Mouse (Mus musculus): Measurements from ENCODE around the gene Foxk1. TPM values are rescaled to one million over a fixed set of nuclear protein-coding genes. Genes with fewer than 3 reads are reported as not detected.
A peak's percentile ranks its signal among the peaks of the same experiment; 100 is the strongest.

Gene Foxk1
- polyA plus RNA-seq, 1 experiment from 2014 or later, result 3.4 TPM

DNA sequence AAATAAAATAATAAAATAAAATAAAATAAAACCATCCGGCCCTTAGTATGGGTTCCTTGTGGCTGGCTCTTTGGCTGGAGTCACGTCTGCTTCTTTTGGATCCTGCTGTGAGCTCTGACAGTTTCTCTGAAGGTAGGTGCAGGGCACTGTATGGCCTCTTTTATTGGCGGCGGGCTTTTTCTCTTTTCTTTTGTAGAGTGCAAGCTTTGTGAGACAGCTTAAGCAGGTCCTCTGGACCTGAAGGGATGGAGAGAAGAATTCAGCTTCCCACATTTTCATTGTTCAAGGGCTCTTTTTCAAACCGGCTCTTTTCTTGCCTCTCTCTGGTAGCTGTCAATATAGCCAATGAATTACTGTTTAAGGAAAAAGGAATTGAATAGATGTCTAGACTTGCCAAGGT lies 5.4 kb upstream of the Foxk1 start:
- ATAC-seq (replicated peaks; ENCODE audit: insufficient number of reproducible peaks, low FRiP score, low TSS enrichment, low read depth) (no peak), DNase-seq (ENCODE audit: low spot score) (peak; percentile 19)
- Histone ChIP-seq H3K9me3 (replicated peaks; ENCODE audit: control insufficient read depth, low read length) (no peaks in the 10 kb centered on the region), H3K4me2 (ENCODE audit: low read depth, low read length) (no peak overlapping the region), H3K36me3 (replicated peaks; ENCODE audit: control insufficient read depth, insufficient read depth, low read depth, low read length) (no peaks in the 10 kb centered on the region), H3K27ac (replicated peaks; ENCODE audit: low read depth, low read length) (no peak overlapping the region), H3K4me1 (ENCODE audit: control insufficient read depth, insufficient read depth, low read length) (no peaks in the 10 kb centered on the region; the same call in 1 of the 2 replicates), H3K9ac (replicated peaks; ENCODE audit: low read length) (no peak overlapping the region), H3K4me3 (ENCODE audit: low read depth, low read length) (no peak overlapping the region), H3K27me3 (ENCODE audit: control insufficient read depth, insufficient read depth, low read length) (no peaks in the 10 kb centered on the region)
- WGBS, result 52% methylated on average over 5 of the region's 5 CpGs

DNA sequence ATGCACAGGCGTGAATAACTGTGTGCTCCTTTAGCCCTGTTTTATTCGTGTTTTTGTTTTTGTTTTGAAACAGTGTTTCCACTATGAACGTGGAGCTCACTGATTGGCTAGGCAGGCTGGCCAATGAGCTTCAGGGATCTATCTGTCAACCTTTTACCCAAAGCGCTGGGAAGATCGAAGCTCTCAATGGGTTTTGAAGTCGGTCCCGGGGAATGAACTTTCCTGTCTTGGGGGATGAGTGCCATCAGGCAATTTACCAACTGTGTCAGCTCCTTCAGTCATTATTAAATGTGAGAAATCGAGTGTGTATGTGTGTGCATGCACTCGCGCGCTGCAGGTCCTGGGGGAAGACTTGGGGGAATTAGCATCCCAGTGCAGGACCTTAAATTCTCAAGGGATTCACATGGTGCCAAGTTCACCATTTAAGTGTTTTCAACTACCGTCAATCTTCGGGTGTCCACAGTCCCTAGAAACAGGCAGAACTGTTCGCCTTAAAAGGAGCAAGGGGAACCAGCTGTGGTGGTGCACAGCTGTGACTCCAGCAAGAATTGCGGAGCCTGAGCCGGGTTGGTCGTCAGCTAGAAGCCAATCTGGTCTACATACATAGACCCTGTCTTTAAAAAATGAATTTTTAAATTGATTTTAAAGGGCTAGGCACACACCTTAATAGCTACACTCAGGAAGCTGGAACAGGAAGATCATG lies 965 bp upstream of the Foxk1 start:
- Histone ChIP-seq H3K4me3 (ENCODE audit: low read depth, low read length) (peak overlapping the region; percentile 98), H3K27me3 (ENCODE audit: control insufficient read depth, insufficient read depth, low read length) (no peaks in the 10 kb centered on the region), H3K4me1 (ENCODE audit: control insufficient read depth, insufficient read depth, low read length) (peaks cover 4% of the 10 kb centered on the region), H3K9ac (replicated peaks; ENCODE audit: low read length) (no peak overlapping the region; the same call in 1 of the 2 replicates), H3K9me3 (replicated peaks; ENCODE audit: control insufficient read depth, low read length) (no peaks in the 10 kb centered on the region), H3K4me2 (ENCODE audit: low read depth, low read length) (peak overlapping the region; percentile 81), H3K27ac (replicated peaks; ENCODE audit: low read depth, low read length) (no peak overlapping the region), H3K36me3 (replicated peaks; ENCODE audit: control insufficient read depth, insufficient read depth, low read depth, low read length) (no peaks in the 10 kb centered on the region)
- 25% methylated on average over 17 of the region's 17 CpGs for WGBS
- DNase-seq (ENCODE audit: low spot score), result no peak
- ATAC-seq (replicated peaks; ENCODE audit: insufficient number of reproducible peaks, low FRiP score, low TSS enrichment, low read depth), result no peak

DNA sequence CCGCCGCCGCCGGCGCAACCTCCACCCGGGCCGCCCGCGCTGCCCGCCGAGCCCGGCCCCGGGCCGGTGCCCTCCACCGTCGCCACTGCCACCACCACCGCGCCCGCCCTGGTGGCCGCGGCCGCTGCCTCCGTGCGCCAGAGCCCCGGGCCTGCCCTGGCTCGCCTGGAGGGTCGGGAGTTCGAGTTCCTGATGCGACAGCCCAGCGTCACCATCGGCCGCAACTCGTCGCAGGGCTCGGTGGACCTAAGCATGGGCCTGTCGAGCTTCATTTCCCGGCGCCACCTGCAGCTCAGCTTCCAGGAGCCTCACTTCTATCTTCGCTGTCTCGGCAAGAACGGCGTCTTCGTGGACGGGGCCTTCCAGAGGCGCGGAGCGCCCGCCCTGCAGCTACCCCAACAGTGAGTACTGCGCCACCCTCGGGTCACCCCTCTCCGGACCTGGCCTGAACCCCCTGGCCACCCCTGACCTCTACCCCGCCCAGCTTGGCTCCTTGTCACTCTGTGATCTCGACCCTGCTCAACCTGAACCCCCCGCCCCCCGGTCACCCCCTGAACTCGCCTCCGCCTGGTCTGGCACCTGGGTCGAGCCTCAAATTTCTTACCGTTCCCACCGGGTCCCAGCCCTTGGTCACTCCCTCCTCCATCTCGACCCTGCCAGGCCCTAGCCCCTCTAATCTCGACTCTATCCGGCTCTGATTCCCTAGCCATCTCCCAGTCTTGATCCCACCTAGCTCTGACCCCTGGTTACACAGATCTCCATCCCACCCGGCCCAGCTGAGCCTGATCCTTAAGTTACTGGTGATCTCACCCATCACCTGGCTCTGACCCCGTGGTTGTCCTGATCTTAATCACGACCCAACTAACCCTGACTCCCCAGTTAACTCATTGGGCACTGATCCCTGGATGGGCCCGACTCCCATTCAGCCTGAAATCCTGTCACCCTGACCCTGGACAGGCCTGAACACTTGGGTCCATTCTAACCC lies 636 bp downstream of the Foxk1 start:
- H3K4me2 ChIP-seq (ENCODE audit: low read depth, low read length), result peak overlapping the region; percentile 81
- ATAC-seq (replicated peaks; ENCODE audit: insufficient number of reproducible peaks, low FRiP score, low TSS enrichment, low read depth) (peak; percentile 36), DNase-seq (ENCODE audit: low spot score) (no peak)
- peak overlapping the region; percentile 98 for H3K4me3 ChIP-seq (ENCODE audit: low read depth, low read length)
- WGBS, result 1% methylated on average over 57 of the region's 67 CpGs
- peak overlapping the region; percentile 94 for H3K9ac ChIP-seq (replicated peaks; ENCODE audit: low read length)
- peak overlapping the region; percentile 68 for H3K27ac ChIP-seq (replicated peaks; ENCODE audit: low read depth, low read length)
- no peaks in the 10 kb centered on the region for H3K9me3 ChIP-seq (replicated peaks; ENCODE audit: control insufficient read depth, low read length)
- peaks cover 4% of the 10 kb centered on the region for H3K4me1 ChIP-seq (ENCODE audit: control insufficient read depth, insufficient read depth, low read length)
- no peaks in the 10 kb centered on the region for H3K27me3 ChIP-seq (ENCODE audit: control insufficient read depth, insufficient read depth, low read length)
- no peaks in the 10 kb centered on the region for H3K36me3 ChIP-seq (replicated peaks; ENCODE audit: control insufficient read depth, insufficient read depth, low read depth, low read length)

DNA sequence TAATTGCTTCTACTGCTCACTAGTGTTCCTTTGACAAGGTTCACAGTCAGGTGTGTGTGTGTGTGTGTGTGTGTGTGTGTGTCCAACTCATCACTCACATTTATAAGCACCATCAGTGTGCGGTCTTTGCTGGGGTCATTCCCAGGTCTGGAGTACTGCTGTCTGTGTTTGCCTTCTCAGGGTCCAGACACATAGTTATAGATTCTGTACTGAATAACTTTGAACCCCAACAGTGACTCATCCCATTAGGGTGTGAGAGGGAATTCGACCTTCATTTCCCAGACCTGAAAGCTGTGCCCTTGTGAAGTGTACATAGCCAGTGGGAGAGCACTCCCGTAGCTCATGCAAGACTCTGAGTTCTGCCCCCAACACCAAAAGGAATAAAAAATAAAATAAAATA lies 2.4 kb downstream of the Foxk1 start:
- Histone ChIP-seq H3K27ac (replicated peaks; ENCODE audit: low read depth, low read length) (no peak overlapping the region), H3K9me3 (replicated peaks; ENCODE audit: control insufficient read depth, low read length) (no peaks in the 10 kb centered on the region), H3K9ac (replicated peaks; ENCODE audit: low read length) (no peak overlapping the region; the same call in 1 of the 2 replicates), H3K4me3 (ENCODE audit: low read depth, low read length) (no peak overlapping the region), H3K36me3 (replicated peaks; ENCODE audit: control insufficient read depth, insufficient read depth, low read depth, low read length) (no peaks in the 10 kb centered on the region), H3K4me2 (ENCODE audit: low read depth, low read length) (no peak overlapping the region), H3K4me1 (ENCODE audit: control insufficient read depth, insufficient read depth, low read length) (peaks cover 4% of the 10 kb centered on the region), H3K27me3 (ENCODE audit: control insufficient read depth, insufficient read depth, low read length) (no peaks in the 10 kb centered on the region)
- WGBS, result 87% methylated on average over 3 of the region's 3 CpGs
- ATAC-seq (replicated peaks; ENCODE audit: insufficient number of reproducible peaks, low FRiP score, low TSS enrichment, low read depth) (no peak), DNase-seq (ENCODE audit: low spot score) (no peak)

DNA sequence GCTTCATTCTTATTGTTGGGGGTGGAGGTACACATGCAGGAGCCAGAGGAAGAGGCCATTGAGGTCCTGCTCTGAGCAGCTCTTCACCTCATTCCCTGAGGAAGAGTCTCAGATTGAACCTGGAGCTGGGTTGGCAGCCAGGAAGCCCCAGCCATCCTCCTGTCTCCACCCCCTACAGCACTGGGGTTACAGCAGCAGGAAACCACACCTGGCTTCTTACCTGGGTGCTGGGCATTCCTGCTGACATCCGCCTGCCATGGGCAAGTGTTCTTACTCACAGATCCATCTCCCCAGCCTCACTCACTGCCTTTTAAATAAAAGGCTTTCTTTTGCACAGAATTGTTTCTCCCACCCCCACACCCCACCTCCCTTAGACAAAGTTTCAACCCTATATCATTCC lies 3.0 kb downstream of the Foxk1 start:
- 86% methylated on average over 1 of the region's 1 CpGs for WGBS
- no peak overlapping the region for H3K4me3 ChIP-seq (ENCODE audit: low read depth, low read length)
- H3K4me1 ChIP-seq (ENCODE audit: control insufficient read depth, insufficient read depth, low read length), result peaks cover 4% of the 10 kb centered on the region
- DNase-seq (ENCODE audit: low spot score) (no peak), ATAC-seq (replicated peaks; ENCODE audit: insufficient number of reproducible peaks, low FRiP score, low TSS enrichment, low read depth) (no peak)
- no peak overlapping the region for H3K27ac ChIP-seq (replicated peaks; ENCODE audit: low read depth, low read length)
- no peak overlapping the region for H3K4me2 ChIP-seq (ENCODE audit: low read depth, low read length)
- no peaks in the 10 kb centered on the region for H3K27me3 ChIP-seq (ENCODE audit: control insufficient read depth, insufficient read depth, low read length)
- H3K9ac ChIP-seq (replicated peaks; ENCODE audit: low read length), result no peak overlapping the region
- no peaks in the 10 kb centered on the region for H3K9me3 ChIP-seq (replicated peaks; ENCODE audit: control insufficient read depth, low read length)
- H3K36me3 ChIP-seq (replicated peaks; ENCODE audit: control insufficient read depth, insufficient read depth, low read depth, low read length), result no peaks in the 10 kb centered on the region

DNA sequence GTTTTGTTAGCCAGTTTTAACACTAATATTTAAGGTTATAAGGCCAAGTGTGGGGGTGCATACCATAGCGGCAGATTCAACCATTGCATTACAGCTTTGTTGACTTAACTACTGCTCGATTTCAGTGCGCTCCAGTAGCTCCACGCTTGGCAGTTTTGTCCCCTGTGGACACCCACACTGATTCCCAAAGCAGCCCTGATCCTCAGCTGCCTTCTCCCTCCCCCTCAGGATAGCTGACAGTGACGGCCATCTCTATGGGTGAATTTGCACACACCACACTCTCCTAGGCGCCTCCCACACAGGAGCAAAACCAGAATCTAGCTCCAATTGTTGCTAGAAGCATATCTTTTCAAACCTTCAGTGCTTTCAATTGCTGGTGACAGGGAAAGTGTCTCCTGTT lies 4.1 kb downstream of the Foxk1 start:
- ATAC-seq (replicated peaks; ENCODE audit: insufficient number of reproducible peaks, low FRiP score, low TSS enrichment, low read depth) (no peak), DNase-seq (ENCODE audit: low spot score) (no peak)
- peaks cover 8% of the 10 kb centered on the region for H3K4me1 ChIP-seq (ENCODE audit: control insufficient read depth, insufficient read depth, low read length)
- no peaks in the 10 kb centered on the region for H3K27me3 ChIP-seq (ENCODE audit: control insufficient read depth, insufficient read depth, low read length)
- H3K9me3 ChIP-seq (replicated peaks; ENCODE audit: control insufficient read depth, low read length), result no peaks in the 10 kb centered on the region
- no peaks in the 10 kb centered on the region for H3K36me3 ChIP-seq (replicated peaks; ENCODE audit: control insufficient read depth, insufficient read depth, low read depth, low read length)
- H3K4me3 ChIP-seq (ENCODE audit: low read depth, low read length), result no peak overlapping the region
- no peak overlapping the region for H3K9ac ChIP-seq (replicated peaks; ENCODE audit: low read length)
- H3K27ac ChIP-seq (replicated peaks; ENCODE audit: low read depth, low read length), result no peak overlapping the region
- no peak overlapping the region for H3K4me2 ChIP-seq (ENCODE audit: low read depth, low read length)
- 79% methylated on average over 6 of the region's 6 CpGs for whole genome bisulfite sequencing

DNA sequence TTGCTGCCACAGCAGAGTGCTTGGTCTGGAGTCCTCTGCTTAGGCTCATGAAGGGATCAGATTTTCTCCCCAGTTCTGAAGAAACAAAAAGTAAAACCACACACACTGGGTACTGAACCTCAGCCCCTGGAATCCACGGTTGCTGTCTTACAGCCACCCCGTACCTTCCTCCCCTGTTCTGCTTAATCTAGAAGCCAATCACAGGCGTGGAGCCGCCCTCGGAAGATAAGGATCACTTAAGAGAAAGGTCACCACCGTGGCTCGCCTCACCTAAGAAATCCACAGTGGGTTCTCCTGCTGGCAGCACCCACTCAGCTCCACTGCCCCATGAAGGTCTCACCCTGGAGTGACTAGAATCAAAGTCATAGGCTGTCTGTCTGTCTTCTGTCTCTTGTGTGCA lies 5.1 kb downstream of the Foxk1 start:
- 82% methylated on average over 7 of the region's 7 CpGs for WGBS
- peaks cover 8% of the 10 kb centered on the region for H3K4me1 ChIP-seq (ENCODE audit: control insufficient read depth, insufficient read depth, low read length)
- no peak overlapping the region for H3K4me2 ChIP-seq (ENCODE audit: low read depth, low read length)
- no peaks in the 10 kb centered on the region for H3K27me3 ChIP-seq (ENCODE audit: control insufficient read depth, insufficient read depth, low read length)
- no peaks in the 10 kb centered on the region for H3K9me3 ChIP-seq (replicated peaks; ENCODE audit: control insufficient read depth, low read length)
- no peak overlapping the region for H3K9ac ChIP-seq (replicated peaks; ENCODE audit: low read length)
- ATAC-seq (replicated peaks; ENCODE audit: insufficient number of reproducible peaks, low FRiP score, low TSS enrichment, low read depth) (no peak), DNase-seq (ENCODE audit: low spot score) (no peak)
- H3K27ac ChIP-seq (replicated peaks; ENCODE audit: low read depth, low read length), result no peak overlapping the region
- no peaks in the 10 kb centered on the region for H3K36me3 ChIP-seq (replicated peaks; ENCODE audit: control insufficient read depth, insufficient read depth, low read depth, low read length)
- no peak overlapping the region for H3K4me3 ChIP-seq (ENCODE audit: low read depth, low read length)

DNA sequence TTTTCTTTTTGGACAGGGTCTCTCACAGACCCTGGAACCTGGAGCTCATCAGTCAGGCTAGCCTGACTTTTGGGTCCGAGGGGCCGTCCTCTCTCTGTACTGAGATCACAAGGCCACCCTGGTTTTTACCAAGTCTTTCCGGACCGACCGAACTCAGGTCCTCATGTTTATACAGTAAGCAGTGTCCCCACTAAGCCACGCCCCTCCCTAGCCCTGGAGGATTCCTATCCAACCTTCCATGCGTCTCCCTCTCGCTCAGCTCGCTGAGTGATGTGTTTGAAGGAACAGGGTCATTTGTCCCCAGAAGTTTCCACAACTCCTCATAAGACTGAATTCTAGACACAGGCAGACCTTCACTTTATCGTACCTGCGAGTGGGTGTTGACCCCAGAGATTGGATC lies 5.6 kb downstream of the Foxk1 start:
- no peak for DNase-seq (ENCODE audit: low spot score)
- H3K4me3 ChIP-seq (ENCODE audit: low read depth, low read length), result no peak overlapping the region
- H3K9ac ChIP-seq (replicated peaks; ENCODE audit: low read length), result no peak overlapping the region
- H3K4me2 ChIP-seq (ENCODE audit: low read depth, low read length), result no peak overlapping the region
- WGBS, result 64% methylated on average over 11 of the region's 11 CpGs
- no peaks in the 10 kb centered on the region for H3K9me3 ChIP-seq (replicated peaks; ENCODE audit: control insufficient read depth, low read length)
- H3K36me3 ChIP-seq (replicated peaks; ENCODE audit: control insufficient read depth, insufficient read depth, low read depth, low read length), result no peaks in the 10 kb centered on the region
- no peak overlapping the region for H3K27ac ChIP-seq (replicated peaks; ENCODE audit: low read depth, low read length)
- H3K4me1 ChIP-seq (ENCODE audit: control insufficient read depth, insufficient read depth, low read length), result peaks cover 8% of the 10 kb centered on the region
- ATAC-seq (replicated peaks; ENCODE audit: insufficient number of reproducible peaks, low FRiP score, low TSS enrichment, low read depth), result no peak
- H3K27me3 ChIP-seq (ENCODE audit: control insufficient read depth, insufficient read depth, low read length), result no peaks in the 10 kb centered on the region

Data from embryonic facial prominence, embryonic 11.5 days (tissue).